35 mouse cellular contexts compared by ENCODE assay signal in genomic region chr5:67930584-67930983, GRCm38 (mm10). TPM values are rescaled to one million over a fixed set of nuclear protein-coding genes. Genes with fewer than 3 reads are reported as not detected.
DNase-seq lines count a peak whose midpoint lies in the region; ATAC-seq lines count a peak whose summit lies in the region.
"Had no signal": no experiment of that assay in that cellular context is flagged by ENCODE, and none has a peak within 500 bp of the region (broad histone marks: within the 10 kb centered on the region; RNA-seq: fewer than 3 reads in every experiment).

No protein-coding gene starts in this region.

- DNase-seq in heart, postnatal 10 days: no peak
- no peak for DNase-seq in ovary, adult 18-20 months (ENCODE audit: low spot score)
- no peak for DNase-seq in frontal cortex, postnatal 36 days (ENCODE audit: low spot score in 2 of 2)
- DNase-seq: B cell, adult 2 months; cerebellum, adult 11-12 months; cerebellum, postnatal 10 days; forebrain, postnatal 0 days; gastrocnemius, postnatal 36 days; heart, postnatal 36 days; kidney, adult 8-10 months; kidney, postnatal 10 days; liver, postnatal 0 days; right cerebral cortex, postnatal 14 days had no signal

- H3K4me3 ChIP-seq in megakaryocyte, embryonic 14.5 days (replicated peaks): peak overlapping the region; percentile 82
- H3K4me3 ChIP-seq: forebrain, embryonic 10.5 days; limb, embryonic 12.5 days; midbrain, embryonic 13.5 days had no signal

- H3K9me3 ChIP-seq in megakaryocyte, embryonic 14.5 days: no peaks in the 10 kb centered on the region
- H3K9me3 ChIP-seq: forebrain, embryonic 10.5 days; limb, embryonic 12.5 days; midbrain, embryonic 13.5 days had no signal

- no peaks in the 10 kb centered on the region for H3K36me3 ChIP-seq in megakaryocyte, embryonic 14.5 days (replicated peaks; ENCODE audit: low read length)
- H3K36me3 ChIP-seq: forebrain, embryonic 10.5 days; limb, embryonic 12.5 days; midbrain, embryonic 13.5 days had no signal

- no peaks in the 10 kb centered on the region for H3K27me3 ChIP-seq in megakaryocyte, embryonic 14.5 days (replicated peaks)
- H3K27me3 ChIP-seq: limb, embryonic 12.5 days; midbrain, embryonic 13.5 days; Patski had no signal

- no peak for ATAC-seq in megakaryocyte, adult 5-6 weeks (ENCODE audit: poor library complexity, severe bottlenecking)
- ATAC-seq in CD4-positive, CD25-positive, alpha-beta regulatory T cell, adult 4 months: peak; percentile 26
- ATAC-seq in hematopoietic stem cell, adult 5-6 weeks (replicated peaks in 1 of 2; ENCODE audit: insufficient read depth in 1 of 2, low FRiP score in 2 of 2, low TSS enrichment in 1 of 2, low read depth in 1 of 2, poor library complexity in 2 of 2, severe bottlenecking in 2 of 2): peak; percentile 65 to 70
- ATAC-seq: forebrain, postnatal 0 days; midbrain, embryonic 13.5 days; Patski had no signal

- H3K4me1 ChIP-seq in megakaryocyte, embryonic 14.5 days: peaks cover 86% of the 10 kb centered on the region
- H3K4me1 ChIP-seq: forebrain, embryonic 10.5 days; limb, embryonic 12.5 days; midbrain, embryonic 13.5 days had no signal

- intact Hi-C loops in heart, postnatal 10 days (cut with DNase I): no loop called here

RNA-seq across cellular contexts. Expression of gene Gm5108, which starts 10.9 kb away (rescaled TPM):
- polyA plus RNA-seq in megakaryocyte, embryonic 14.5 days (2012; ENCODE audit: insufficient read depth, low replicate concordance): not detected in 2 replicates
- not detected in 2 replicates for total RNA-seq in megakaryocyte, adult 5-6 weeks (2015)
- total RNA-seq in megakaryocyte, adult 5-6 weeks (2017): not detected in 2 replicates
- polyA plus RNA-seq in CD4-positive, CD25-positive, alpha-beta regulatory T cell, adult 4 months (2017; shearing (Covaris generic)): not detected
- total RNA-seq in hematopoietic stem cell, adult 5-6 weeks (2017): not detected in 2 replicates
- total RNA-seq in heart, postnatal 10 days (2021): not detected
- total RNA-seq: adrenal gland, adult 18-20 months; forebrain, postnatal 0 days; gastrocnemius, postnatal 36 days; heart, adult 8-10 months; heart, postnatal 36 days; layer of hippocampus, postnatal 25 days; left cerebral cortex, postnatal 10 days; monocyte, adult 5-6 weeks had no signal
- polyA plus RNA-seq: embryonic facial prominence, embryonic 11.5 days; forebrain, embryonic 10.5 days; forebrain, postnatal 0 days; heart, embryonic 14.5 days; hindbrain, embryonic 14.5 days; intestine, embryonic 14.5 days; limb, embryonic 12.5 days; liver, embryonic 11.5 days; liver, postnatal 0 days; midbrain, embryonic 13.5 days; neural tube, embryonic 11.5 days; Patski; spleen, adult 2 months; urinary bladder, adult 2 months had no signal

RNA-seq across cellular contexts. Expression of gene Gm21905, which starts 15.6 kb away (rescaled TPM):
- not detected in 2 replicates for polyA plus RNA-seq in megakaryocyte, embryonic 14.5 days (2012; ENCODE audit: insufficient read depth, low replicate concordance)
- total RNA-seq in megakaryocyte, adult 5-6 weeks (2015): not detected in 2 replicates
- not detected in 2 replicates for total RNA-seq in megakaryocyte, adult 5-6 weeks (2017)
- not detected for polyA plus RNA-seq in CD4-positive, CD25-positive, alpha-beta regulatory T cell, adult 4 months (2017; shearing (Covaris generic))
- total RNA-seq in hematopoietic stem cell, adult 5-6 weeks (2017): not detected in 2 replicates
- total RNA-seq in heart, postnatal 10 days (2021): not detected
- total RNA-seq: adrenal gland, adult 18-20 months; forebrain, postnatal 0 days; gastrocnemius, postnatal 36 days; heart, adult 8-10 months; heart, postnatal 36 days; layer of hippocampus, postnatal 25 days; left cerebral cortex, postnatal 10 days; monocyte, adult 5-6 weeks had no signal
- polyA plus RNA-seq: embryonic facial prominence, embryonic 11.5 days; forebrain, embryonic 10.5 days; forebrain, postnatal 0 days; heart, embryonic 14.5 days; hindbrain, embryonic 14.5 days; intestine, embryonic 14.5 days; limb, embryonic 12.5 days; liver, embryonic 11.5 days; liver, postnatal 0 days; midbrain, embryonic 13.5 days; neural tube, embryonic 11.5 days; Patski; spleen, adult 2 months; testis, adult 2 months; urinary bladder, adult 2 months had no signal
